Mouse (Mus musculus) limb, embryonic 14.5 days (tissue): ENCODE measurements around the gene Fam110a. TPM values are rescaled to one million over a fixed set of nuclear protein-coding genes. Genes with fewer than 3 reads are reported as not detected.

ENCODE experiments used
- ATAC-seq: fragments of 200-750 bp; cut with Nextera tagmentation; 2 replicates; pipeline ENCODE4 v1.8.0; 2017; ENCODE audit warnings: low read depth, moderate number of reproducible peaks, moderate TSS enrichment; ENCODE audit not compliant: low FRiP score
- DNase-seq: peaks from one replicate; pipeline ENCODE4 v3.0.0-alpha.2; 2015; ENCODE audit warnings: low spot score
- H3K27ac ChIP-seq: fragments of 300-500 bp; sonication (generic); replicated peaks from 2 replicates; pipeline ENCODE4 v1.5.1; 2014; ENCODE audit warnings: low read depth, mild to moderate bottlenecking, low read length, moderate library complexity, mixed read lengths
- H3K27me3 ChIP-seq: fragments of 300-500 bp; sonication (generic); 2 replicates; pipeline ENCODE4 v1.6.1; 2014; ENCODE audit warnings: low read length, mixed read lengths; ENCODE audit not compliant: control insufficient read depth, insufficient read depth
- H3K36me3 ChIP-seq: fragments of 300-500 bp; sonication (generic); 2 replicates; pipeline ENCODE4 v1.6.1; 2014; ENCODE audit warnings: mild to moderate bottlenecking, low read length, moderate library complexity, mixed read lengths; ENCODE audit not compliant: control insufficient read depth, insufficient read depth
- H3K4me1 ChIP-seq: fragments of 300-500 bp; sonication (generic); 2 replicates; pipeline ENCODE4 v1.6.1; 2014; ENCODE audit warnings: antibody characterized with exemption, low read length, mixed read lengths; ENCODE audit not compliant: control insufficient read depth, insufficient read depth
- H3K4me2 ChIP-seq: fragments of 300-500 bp; sonication (generic); replicated peaks from 2 replicates; pipeline ENCODE4 v1.6.1; 2014; ENCODE audit warnings: low read depth, mild to moderate bottlenecking, low read length, moderate library complexity; ENCODE audit not compliant: severe bottlenecking
- H3K4me3 ChIP-seq: fragments of 300-500 bp; sonication (generic); replicated peaks from 2 replicates; pipeline ENCODE4 v1.5.1; 2014; ENCODE audit warnings: low read length
- H3K9ac ChIP-seq: fragments of 300-500 bp; sonication (generic); 2 replicates; pipeline ENCODE4 v1.6.1; 2014; ENCODE audit warnings: mild to moderate bottlenecking, low read depth, low read length, moderate library complexity; ENCODE audit not compliant: severe bottlenecking
- H3K9me3 ChIP-seq: fragments of 300-500 bp; sonication (generic); 2 replicates; pipeline ENCODE4 v1.6.1; 2016; ENCODE audit warnings: low read length; ENCODE audit not compliant: control insufficient read depth
- POLR2A ChIP-seq: fragments of 200-500 bp; IDR thresholded peaks from 2 replicates; pipeline ENCODE4 v1.8.0; 2012; ENCODE audit warnings: inconsistent platforms, mild to moderate bottlenecking, moderate library complexity, borderline replicate concordance; ENCODE audit not compliant: insufficient read depth, insufficient read length; ENCODE audit errors: extremely low read depth
- WGBS: fragments of 180-500 bp; shearing (Covaris S2); extraction: QIAGEN DNeasy Blood & Tissue Kit; methylation state at CpG from one replicate; pipeline ENCODE4 v1.1.7; 2014; 5-methylcytosine and 5-hydroxymethylcytosine counted together
- polyA plus RNA-seq, 2 experiments: library from polyadenylated mRNA; depleted of rRNA in 1 of 2; stranded (reverse) in 1 of 2; unstranded in 1 of 2; fragments of >200 nt; fragmentation: Nextera tagmentation in 1 of 2; extraction: Ambion mirVana in 1 of 2; gene quantifications; 2 replicates each; pipeline versions ENCODE4 v1.2.1 to v1.2.3; 2012 to 2014

The Fam110a gene
- polyA plus RNA-seq, 2 experiments, result 14.6 to 23.5 TPM

DNA sequence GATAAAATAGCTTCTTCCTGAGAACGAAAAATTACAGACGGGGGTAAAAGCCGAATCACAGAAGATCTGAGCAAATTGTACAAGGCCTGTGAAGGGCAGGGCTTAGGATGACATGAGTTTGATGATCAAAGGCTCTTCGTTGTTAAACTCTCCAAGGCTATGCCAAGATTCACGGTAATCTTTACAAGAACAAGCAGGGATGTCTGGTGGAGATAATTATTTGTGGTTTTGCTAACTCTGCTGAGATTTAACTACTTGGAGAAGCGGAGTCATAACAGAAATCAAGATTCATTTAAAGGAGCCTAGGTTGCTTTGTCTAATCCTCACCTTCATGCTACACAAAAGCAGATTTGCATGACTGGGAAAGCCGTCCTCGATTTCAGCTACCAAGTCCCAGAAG lies 6.9 kb upstream of the Fam110a start:
- H3K4me2 ChIP-seq, result no peak overlapping the region
- ATAC-seq, result no peak
- peaks cover 4% of the 10 kb centered on the region; the same call in 1 of the 2 replicates for H3K4me1 ChIP-seq
- no peak overlapping the region for H3K9ac ChIP-seq
- no peak for DNase-seq
- H3K36me3 ChIP-seq, result no peaks in the 10 kb centered on the region
- no peak for TF ChIP-seq POLR2A
- H3K4me3 ChIP-seq, result no peak overlapping the region
- no peaks in the 10 kb centered on the region for H3K9me3 ChIP-seq
- no peaks in the 10 kb centered on the region for H3K27me3 ChIP-seq
- WGBS, result 79% methylated on average over 8 of the region's 8 CpGs
- H3K27ac ChIP-seq, result no peak overlapping the region

DNA sequence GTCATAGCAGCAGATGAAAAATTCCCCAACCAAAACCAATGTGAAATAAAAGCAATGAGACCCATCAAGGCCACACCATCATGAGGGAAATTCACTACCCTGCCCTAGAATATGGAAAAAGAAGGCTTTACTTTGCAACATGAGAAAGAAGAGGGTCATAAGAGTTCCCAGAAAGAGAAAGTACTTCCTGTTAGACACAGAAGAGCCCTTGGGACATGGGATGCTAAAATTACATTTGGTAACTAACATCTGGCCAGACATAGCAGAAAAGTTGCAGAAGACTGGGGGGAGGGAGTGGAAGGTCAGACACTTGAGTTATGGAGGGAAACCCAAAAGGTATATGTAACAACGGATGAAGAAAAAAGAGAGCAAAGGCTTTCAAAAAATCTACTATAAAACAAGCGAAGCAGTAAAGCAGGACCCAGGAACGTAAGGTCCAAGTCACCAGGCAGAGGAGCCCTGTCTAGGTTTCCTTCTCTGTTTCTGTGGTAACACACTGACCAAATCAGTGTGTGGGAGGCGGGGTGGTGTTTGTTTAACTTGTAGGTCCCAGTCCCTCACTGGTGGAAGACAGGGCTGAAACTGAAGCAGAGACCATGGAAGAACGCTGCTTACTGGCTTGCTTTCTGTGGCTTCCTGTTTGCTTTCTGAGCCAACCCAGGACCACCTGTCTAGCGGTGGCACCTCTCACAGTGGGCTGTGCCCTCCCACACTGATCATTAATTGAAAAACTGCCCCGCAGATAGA lies 5.6 kb upstream of the Fam110a start:
- Histone ChIP-seq H3K9ac (no peak overlapping the region), H3K36me3 (no peaks in the 10 kb centered on the region), H3K27me3 (no peaks in the 10 kb centered on the region), H3K4me2 (no peak overlapping the region), H3K4me3 (no peak overlapping the region), H3K27ac (no peak overlapping the region), H3K9me3 (no peaks in the 10 kb centered on the region), H3K4me1 (peaks cover 4% of the 10 kb centered on the region; the same call in 1 of the 2 replicates)
- WGBS, result 68% methylated on average over 7 of the region's 7 CpGs
- no peak for TF ChIP-seq POLR2A
- ATAC-seq (no peak), DNase-seq (no peak)

DNA sequence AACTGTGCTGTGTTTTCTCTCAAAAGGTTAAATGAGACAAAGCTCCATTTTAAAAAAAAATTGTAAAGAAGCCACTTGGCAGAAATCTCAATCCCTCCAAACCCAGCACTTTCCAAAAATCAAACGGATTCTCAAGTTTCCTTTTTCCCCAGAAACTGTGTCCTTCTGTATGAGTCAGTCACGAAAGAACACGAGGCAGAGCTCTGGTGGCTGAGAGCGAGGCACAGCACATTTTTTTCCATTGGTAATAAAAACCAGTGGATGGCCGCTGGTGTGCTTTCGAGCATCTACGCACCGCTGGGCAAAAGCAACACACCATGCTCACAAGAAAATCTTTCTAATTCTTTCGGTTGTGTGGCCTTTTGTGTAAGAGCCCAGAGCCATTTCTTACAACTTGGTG lies 4.0 kb upstream of the Fam110a start:
- no peak overlapping the region for H3K4me3 ChIP-seq
- H3K9ac ChIP-seq, result no peak overlapping the region
- no peaks in the 10 kb centered on the region for H3K9me3 ChIP-seq
- H3K27ac ChIP-seq, result no peak overlapping the region
- 45% methylated on average over 9 of the region's 9 CpGs for whole genome bisulfite sequencing
- no peaks in the 10 kb centered on the region for H3K27me3 ChIP-seq
- no peak overlapping the region for H3K4me2 ChIP-seq
- no peak for ATAC-seq
- no peak for TF ChIP-seq POLR2A
- no peaks in the 10 kb centered on the region for H3K36me3 ChIP-seq
- DNase-seq, result peak; percentile 16
- H3K4me1 ChIP-seq, result peaks cover 10% of the 10 kb centered on the region

DNA sequence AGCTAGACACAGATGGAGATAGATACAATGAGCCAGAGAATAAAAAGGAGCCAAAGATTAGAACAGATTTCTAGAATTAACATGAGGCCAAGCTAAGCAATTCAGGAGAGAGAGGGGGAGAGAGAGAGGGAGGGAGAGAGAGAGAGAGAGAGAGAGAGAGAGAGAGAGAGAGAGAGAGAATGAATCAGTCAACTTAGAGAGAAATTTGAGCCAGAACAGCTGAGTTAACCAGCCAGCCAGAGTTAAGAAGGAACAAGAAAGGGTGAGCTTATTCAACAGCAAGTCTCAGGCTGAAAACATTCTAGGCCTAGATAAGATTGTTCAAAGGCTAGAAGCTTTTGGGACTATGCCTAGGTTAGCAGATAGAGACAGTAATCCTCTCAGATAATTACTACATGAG lies 2.5 kb upstream of the Fam110a start:
- no peak for ATAC-seq
- Histone ChIP-seq H3K4me1 (peaks cover 23% of the 10 kb centered on the region), H3K9me3 (no peaks in the 10 kb centered on the region), H3K27me3 (no peaks in the 10 kb centered on the region), H3K4me3 (no peak overlapping the region), H3K9ac (no peak overlapping the region), H3K4me2 (no peak overlapping the region), H3K27ac (no peak overlapping the region), H3K36me3 (no peaks in the 10 kb centered on the region)
- TF ChIP-seq POLR2A, result no peak
- DNase-seq, result no peak

DNA sequence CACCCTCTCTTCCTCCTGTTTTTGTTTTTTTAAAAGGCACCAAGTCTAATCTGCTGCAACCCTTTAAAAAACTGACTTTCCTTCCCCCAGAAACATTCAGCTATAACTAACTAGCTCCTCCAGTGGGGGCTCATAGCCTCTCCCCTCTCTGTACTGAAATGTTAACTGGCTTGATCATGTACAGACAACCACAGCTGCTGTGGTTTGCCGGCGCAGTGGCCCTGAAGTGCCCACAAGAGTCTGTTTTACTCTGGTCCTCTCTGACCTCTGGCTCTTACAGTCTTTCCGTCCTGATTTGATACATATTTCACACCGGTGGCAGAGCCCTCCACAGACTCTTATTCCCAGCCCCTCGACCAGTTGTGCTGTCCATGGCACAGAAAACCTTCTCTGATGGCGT lies 1.2 kb upstream of the Fam110a start:
- 73% methylated on average over 6 of the region's 6 CpGs for WGBS
- H3K27me3 ChIP-seq, result no peaks in the 10 kb centered on the region

More for the DNA sequence above, 1.2 kb upstream of the Fam110a start:
- no peaks in the 10 kb centered on the region for H3K9me3 ChIP-seq
- DNase-seq (no peak), ATAC-seq (no peak)
- no peak overlapping the region for H3K9ac ChIP-seq
- no peak for TF ChIP-seq POLR2A
- peaks cover 23% of the 10 kb centered on the region for H3K4me1 ChIP-seq
- H3K4me2 ChIP-seq, result no peak overlapping the region
- H3K36me3 ChIP-seq, result no peaks in the 10 kb centered on the region
- no peak overlapping the region for H3K4me3 ChIP-seq
- H3K27ac ChIP-seq, result 0 out of 2 replicates have a peak overlapping the region, but pooled peaks have one; percentile 13
